In genomic region chr5:128710596-128710995, GRCm38 (mm10) we compare ENCODE assay signal across 19 mouse cellular contexts. TPM values are rescaled to one million over a fixed set of nuclear protein-coding genes. Genes with fewer than 3 reads are reported as not detected.
"Had no signal": no experiment of that assay in that cellular context is flagged by ENCODE, and none has a peak within 500 bp of the region (broad histone marks: within the 10 kb centered on the region; RNA-seq: fewer than 3 reads in every experiment).

No protein-coding gene starts in this region.

- H3K4me1 ChIP-seq: limb, embryonic 12.5 days; liver, embryonic 13.5 days; lung, embryonic 15.5 days; neural tube, embryonic 12.5 days had no signal

- DNase-seq: kidney, adult 9 months; kidney, postnatal 14 days; layer of hippocampus, postnatal 36 days; liver; liver, embryonic 13.5 days; liver, postnatal 0 days; lung, postnatal 14 days; midbrain, embryonic 14.5 days; right cerebral cortex, postnatal 4 days; spleen, adult 18-20 months; thymus, postnatal 14 days had no signal

- H3K27me3 ChIP-seq: limb, embryonic 12.5 days; liver, embryonic 13.5 days; lung, embryonic 15.5 days; neural tube, embryonic 12.5 days had no signal

- H3K27ac ChIP-seq: limb, embryonic 12.5 days; liver, embryonic 13.5 days; lung, embryonic 15.5 days; macrophage; neural tube, embryonic 12.5 days had no signal

- H3K36me3 ChIP-seq: limb, embryonic 12.5 days; liver, embryonic 13.5 days; lung, embryonic 15.5 days; neural tube, embryonic 12.5 days had no signal

- H3K9me3 ChIP-seq: lung, embryonic 15.5 days had no signal

- H3K4me3 ChIP-seq: limb, embryonic 12.5 days; liver, embryonic 13.5 days; lung, embryonic 15.5 days; neural tube, embryonic 12.5 days had no signal

RNA-seq across cellular contexts. Expression of gene Piwil1, which starts 8.3 kb away (rescaled TPM):
- total RNA-seq: layer of hippocampus, postnatal 36 days; monocyte, adult 5-6 weeks; neutrophil, adult 5-6 weeks had no signal
- polyA plus RNA-seq: intestine, postnatal 0 days; limb, embryonic 12.5 days; liver, embryonic 13.5 days; liver, postnatal 0 days; lung, embryonic 15.5 days; macrophage; stomach, embryonic 14.5 days had no signal
